Mouse (Mus musculus) G1E-ER4 (cell line): ENCODE measurements around the gene Atp23. TPM values are rescaled to one million over a fixed set of nuclear protein-coding genes. Genes with fewer than 3 reads are reported as not detected.

Source experiments
- GATA1 ChIP-seq: IDR thresholded peaks from one replicate; pipeline ENCODE4 v1.8.0; 2012; ENCODE audit warnings: low read length, inconsistent platforms
- polyA plus RNA-seq: library from polyadenylated mRNA; stranded (reverse); fragments of >175 nt; gene quantifications from 2 replicates; pipeline ENCODE4 v1.2.3, GENCODE M21; 2012

Atp23 gene
- polyA plus RNA-seq, 1 experiment: 19.8 TPM

DNA sequence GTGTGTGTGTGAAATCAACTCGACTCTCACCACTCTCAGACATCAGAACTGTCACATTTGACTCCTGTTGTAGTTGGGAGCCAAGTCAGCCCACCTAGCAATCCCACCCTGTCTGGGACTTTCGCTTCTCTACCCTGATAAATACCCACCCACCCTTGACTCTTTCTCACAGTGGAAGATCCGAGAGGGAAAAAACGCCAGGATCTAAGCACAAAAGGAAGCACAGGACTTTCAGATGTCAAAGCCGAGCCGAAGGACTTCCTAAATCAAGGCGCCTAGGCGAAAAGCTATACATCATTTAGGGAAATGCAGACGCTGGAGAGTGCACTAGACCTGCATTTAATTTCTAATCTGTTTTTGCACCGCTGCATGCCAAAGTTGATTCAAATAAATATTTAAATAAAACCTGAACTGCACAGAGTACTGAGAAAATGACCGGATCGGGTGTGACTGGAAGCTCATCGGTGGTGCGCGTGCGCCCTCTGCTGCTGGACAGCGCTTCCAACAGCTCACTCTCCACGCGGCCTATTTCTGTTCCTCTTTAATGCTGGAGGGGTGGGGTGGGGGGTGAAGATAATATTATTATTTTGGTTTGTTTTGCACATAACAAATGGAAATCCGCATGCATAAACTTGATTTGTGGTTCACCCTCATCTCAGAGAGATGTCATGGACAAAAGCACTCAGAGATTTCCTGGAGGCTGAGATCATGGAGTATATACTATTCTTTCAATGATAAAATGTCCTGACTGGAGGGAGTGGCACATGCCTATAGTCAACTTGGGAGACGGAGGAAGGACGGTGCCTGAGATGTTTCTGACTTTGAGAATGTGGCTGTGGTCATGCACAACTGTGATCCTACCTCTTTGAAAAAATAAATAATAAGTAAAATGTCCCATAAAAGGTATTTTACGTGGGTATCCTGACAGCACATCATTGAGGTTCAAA, 31.5 kb downstream of the Atp23 start:
- TF ChIP-seq GATA1: no peak

DNA sequence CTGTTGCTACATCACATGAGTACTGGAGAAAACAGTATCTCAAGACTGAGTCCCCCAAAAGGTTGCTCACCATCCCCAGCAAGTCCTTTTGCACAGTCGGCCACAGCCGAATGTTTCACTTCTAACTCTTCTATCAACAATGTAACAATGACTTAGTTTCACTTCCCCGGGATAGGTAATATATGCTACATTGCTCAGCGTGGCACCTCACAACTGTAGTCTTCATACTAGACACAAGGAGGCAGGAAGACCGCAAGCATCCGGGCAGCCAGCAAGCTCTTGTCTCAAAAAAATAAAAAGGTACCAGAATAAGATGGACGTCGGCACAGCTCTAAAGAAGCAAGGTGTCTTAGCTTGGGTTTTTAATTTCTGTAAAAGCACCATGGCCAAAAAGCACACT, 35.9 kb downstream of the Atp23 start:
- TF ChIP-seq GATA1: no peak

DNA sequence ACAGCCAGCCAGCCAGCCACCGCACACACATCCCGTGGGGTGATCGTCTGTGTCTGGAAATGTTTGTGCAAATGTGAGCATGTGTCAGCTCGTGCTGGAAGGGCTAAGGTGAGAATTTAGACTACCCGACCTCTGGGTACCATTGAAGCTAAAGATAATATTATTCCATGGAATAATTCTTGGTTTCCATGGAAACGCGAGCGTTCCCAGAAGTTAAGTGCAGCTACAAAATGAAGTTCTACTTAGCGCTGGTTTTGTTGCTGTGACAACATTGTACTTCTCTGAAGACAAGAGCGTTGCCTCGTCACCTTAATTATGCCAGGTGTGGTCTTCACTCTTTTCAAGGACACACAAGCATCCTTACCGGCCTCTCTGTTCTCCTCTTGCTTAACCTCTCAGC, 39.0 kb downstream of the Atp23 start:
- no peak for TF ChIP-seq GATA1

DNA sequence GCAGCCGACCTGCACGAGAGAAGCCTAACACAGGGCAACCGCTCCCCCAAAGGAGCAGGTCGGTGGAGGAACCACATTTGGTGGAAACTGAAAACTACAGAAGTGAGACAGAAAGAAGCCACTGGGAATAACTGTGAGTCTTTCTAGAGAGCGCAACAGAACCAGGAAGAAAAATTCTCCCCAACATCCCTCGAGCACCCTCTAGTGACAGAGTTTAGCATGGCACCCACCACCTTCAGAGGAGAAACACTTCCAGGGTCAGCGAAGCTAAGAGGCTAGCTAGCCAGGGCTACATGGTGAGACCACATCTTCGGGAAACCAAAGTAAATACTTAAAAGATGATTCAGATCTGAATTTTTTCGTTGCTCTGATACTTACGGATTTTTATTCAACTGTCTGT, 47.9 kb downstream of the Atp23 start:
- no peak for TF ChIP-seq GATA1

DNA sequence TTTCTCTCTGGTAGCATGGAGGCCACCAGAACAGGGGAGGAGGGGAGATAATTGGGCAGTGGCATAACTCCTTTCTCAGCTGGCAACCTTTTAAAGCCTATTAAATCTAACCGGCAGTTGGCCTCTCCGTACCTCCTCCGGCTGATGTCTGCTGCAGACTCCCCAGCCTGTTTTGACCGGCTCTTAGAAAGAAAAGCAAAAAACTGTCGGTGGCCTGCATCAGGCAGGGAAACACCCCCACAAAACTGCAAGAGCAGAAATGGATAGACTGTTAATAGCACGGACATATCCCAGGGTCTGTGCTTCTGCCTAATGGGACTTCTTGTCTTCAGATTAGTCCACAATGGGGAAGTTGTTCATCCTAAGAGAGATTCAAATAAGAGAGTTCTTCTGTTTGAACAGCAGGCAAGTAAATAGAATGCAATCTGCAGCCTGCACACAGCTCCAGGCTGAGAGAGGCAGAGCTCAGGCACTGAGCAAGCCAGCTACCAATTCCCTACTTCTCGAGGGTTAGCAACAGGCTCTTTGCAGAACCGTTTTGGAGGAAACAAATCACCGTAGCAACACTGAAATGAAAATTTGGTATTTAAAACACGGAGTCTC, 55.7 kb downstream of the Atp23 start:
- no peak for TF ChIP-seq GATA1

DNA sequence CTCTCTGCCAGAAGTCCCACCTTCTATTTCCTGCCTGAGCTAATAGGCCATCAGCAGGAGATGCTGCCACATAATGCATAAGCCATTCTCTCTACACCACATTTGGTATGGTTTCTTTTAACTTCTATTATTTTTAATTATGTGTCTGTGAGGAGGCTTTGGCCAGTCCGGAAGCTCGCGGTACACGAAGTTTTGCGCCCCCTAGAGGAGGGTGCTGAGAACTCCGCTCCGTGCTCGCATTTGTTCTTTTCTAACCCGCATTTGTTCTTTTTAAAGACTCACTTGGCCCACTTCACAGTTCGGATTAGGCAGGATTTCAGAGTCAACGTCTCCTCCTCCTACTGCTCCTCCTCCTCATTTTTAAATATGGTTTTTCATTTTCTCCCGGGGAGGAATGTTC, 56.5 kb downstream of the Atp23 start:
- no peak for TF ChIP-seq GATA1

DNA sequence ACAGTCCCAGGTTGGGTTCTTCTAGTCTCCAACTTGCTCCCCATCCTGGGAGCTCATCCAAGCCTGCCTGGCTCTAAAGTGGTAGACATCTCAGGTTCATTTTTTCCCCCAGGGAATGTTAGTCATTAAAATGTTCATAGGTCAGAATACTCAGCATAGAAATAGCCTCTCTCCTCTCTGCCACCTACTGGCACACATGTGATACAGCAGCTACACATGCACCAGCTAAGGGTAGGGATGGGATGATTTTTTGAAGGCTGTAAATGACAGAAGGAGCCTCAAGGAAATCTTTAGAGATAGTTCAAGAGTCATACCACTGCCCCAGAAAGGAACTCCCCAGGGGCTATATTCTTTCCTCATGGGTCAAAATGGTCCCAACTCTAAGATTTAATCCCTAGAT, 60.9 kb downstream of the Atp23 start:
- no peak for TF ChIP-seq GATA1

DNA sequence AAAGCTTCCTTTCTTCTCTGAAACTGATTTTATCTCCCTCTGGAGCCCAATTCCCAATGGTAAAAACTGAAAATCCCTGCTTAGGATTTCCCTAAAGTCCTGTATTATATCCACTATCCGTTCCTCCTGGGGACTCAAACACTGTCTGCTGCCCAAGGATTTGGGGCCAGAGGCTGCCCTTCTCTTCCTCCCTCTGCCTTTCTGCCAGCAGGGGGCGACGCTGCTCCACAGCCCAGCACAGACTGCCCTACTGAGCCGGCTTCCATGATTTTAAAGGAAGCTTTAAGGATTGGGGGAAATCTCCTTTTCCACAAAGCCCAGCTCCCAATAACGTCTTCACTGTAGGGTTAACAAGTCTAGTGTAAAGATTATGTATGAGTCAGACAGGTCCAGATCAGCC, 68.1 kb downstream of the Atp23 start:
- no peak for TF ChIP-seq GATA1

DNA sequence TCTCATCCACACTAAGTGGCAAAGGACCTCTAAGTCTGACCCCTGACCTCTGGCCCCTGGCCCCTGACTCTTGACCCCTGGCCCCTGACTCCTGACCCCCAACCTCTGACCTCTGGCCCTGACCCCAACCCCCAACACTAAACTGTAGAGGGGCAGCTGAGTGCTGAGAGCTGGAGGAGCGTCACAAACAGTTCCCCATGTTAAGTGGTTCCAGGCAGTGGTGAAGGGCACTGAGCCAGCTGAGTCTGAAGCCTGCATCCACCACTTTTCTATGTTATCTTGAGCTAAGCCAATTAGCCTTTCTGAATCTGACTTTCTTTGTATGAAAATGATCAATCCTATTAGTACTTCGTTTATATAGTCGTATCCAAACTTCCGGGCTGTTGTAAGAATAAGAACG, 69.8 kb downstream of the Atp23 start:
- TF ChIP-seq GATA1: no peak

DNA sequence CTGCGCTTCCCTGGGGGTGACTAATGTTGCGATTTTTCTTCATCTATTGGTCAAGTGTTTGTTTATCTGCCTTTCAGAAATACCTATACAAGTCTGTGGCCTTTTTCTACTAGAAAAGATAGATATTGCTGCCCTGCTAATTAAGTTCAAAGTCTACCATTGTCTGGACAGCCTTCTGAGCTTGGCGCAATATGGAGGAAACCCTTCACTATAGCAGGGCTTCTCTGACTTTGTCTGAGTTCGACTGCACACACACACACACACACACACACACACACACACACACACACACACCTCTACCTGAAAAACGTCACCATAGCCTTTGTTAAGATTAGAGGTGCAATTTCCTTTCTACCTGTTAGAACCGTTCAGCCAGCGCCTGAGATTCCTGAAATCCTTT, 72.5 kb downstream of the Atp23 start:
- TF ChIP-seq GATA1: no peak

DNA sequence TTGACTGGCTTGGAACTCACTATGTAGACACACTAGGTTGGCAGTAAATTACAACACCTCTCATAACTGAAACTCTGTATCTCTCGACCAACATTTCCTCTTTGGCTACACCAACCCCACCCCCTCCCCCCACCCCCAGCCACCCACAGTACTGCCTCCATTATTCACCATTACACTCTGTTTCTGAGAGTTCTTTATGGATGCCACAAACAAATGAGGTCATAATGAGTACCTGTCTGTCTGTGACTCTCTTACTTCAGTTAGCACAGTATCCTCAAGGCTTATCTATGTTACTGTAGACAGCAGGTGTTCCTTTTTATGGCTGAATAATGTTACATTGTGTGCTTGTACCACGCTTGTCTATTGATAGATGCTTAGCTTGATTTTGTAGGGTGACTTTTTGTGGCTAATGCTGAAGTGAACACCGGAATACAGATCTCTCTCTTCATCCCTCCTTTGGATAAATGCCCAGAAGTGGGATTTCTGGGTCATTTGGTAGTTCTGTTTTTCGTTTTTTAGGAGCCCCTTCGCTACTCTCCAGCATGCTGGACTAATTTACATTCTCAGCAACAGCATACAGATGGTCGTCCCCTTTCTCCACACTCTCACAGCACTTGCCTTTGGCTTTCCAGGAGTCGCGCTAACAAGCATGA, 73.1 kb downstream of the Atp23 start:
- TF ChIP-seq GATA1: no peak

DNA sequence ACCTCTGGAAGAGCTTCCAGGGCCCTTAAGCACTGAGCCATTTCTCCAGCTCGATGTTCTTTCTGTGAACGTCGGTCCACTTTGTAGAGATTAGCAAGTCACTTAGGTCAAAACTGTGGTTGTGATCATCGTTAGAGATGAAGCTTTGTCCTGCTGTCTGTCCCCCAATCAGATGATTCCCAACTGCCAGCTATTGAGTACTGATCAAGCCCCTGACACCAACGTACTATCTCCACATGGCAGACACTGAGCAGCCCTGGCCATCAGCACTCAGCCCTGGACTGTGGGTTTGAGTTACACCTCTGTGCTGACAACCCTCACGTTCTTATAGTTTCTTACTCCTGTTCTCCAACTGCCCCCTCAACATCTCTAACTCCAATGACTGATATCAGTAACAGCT, 74.2 kb downstream of the Atp23 start:
- no peak for TF ChIP-seq GATA1

DNA sequence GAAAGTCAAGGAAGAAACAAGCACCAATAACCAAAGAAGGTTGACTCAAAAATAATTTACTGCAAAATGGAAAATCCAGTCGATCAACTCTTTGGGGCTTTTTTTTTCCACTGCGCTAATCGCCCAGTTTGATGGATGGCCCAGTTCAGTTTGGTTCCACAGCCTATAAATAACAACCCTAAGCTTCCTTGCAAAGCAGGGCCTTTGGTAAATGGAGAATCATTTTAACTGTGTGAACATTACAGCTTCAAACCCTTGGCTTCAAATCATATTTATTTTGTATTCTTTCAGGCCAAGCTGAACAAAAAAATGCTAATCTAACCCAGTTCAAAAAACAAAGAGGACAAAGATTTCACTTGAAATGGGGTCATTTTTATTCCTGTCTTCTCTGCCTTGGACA, 78.7 kb downstream of the Atp23 start:
- no peak for TF ChIP-seq GATA1

Other genes with a start within 250 kb of the Atp23 start
- gene Ctdsp2, start 77.4 kb upstream of the Atp23 start, polyA plus RNA-seq: 101 and 131 TPM in 2 replicates
- gene Avil, start 99.4 kb upstream of the Atp23 start, polyA plus RNA-seq: 0.04 TPM in 2 replicates
- gene Tsfm, start 129.5 kb upstream of the Atp23 start, polyA plus RNA-seq: 69.6 and 77.9 TPM in 2 replicates
- 17.5 and 38.2 TPM in 2 replicates for gene Mettl1, start 140.1 kb upstream of the Atp23 start, polyA plus RNA-seq
- gene Eef1akmt3, start 140.2 kb upstream of the Atp23 start, polyA plus RNA-seq: 0.09 and 0.10 TPM in 2 replicates
- 0.03 and 0.11 TPM in 2 replicates for gene Cyp27b1, start 146.9 kb upstream of the Atp23 start, polyA plus RNA-seq
- gene March9, start 158.8 kb upstream of the Atp23 start, polyA plus RNA-seq: 0.72 TPM in 2 replicates
- 1,725 and 2,105 TPM in 2 replicates for gene Cdk4, start 162.2 kb upstream of the Atp23 start, polyA plus RNA-seq
- gene Tspan31, start 168.9 kb upstream of the Atp23 start, polyA plus RNA-seq: 33.1 and 45.9 TPM in 2 replicates
- 0.14 and 0.28 TPM in 2 replicates for gene Agap2, start 173.9 kb upstream of the Atp23 start, polyA plus RNA-seq
- 104 and 109 TPM in 2 replicates for gene Os9, start 219.8 kb upstream of the Atp23 start, polyA plus RNA-seq